Mouse (Mus musculus) midbrain, postnatal 0 days (tissue): ENCODE results near the gene Cyp2j5. TPM values are rescaled to one million over a fixed set of nuclear protein-coding genes. Genes with fewer than 3 reads are reported as not detected.

Experiments
- ATAC-seq: fragments of 200-750 bp; cut with Nextera tagmentation; 2 replicates; pipeline ENCODE4 v1.8.0; 2017; ENCODE audit warnings: moderate number of reproducible peaks, mild to moderate bottlenecking, moderate TSS enrichment, moderate library complexity; ENCODE audit not compliant: low FRiP score
- DNase-seq: peaks from one replicate; pipeline ENCODE4 v3.0.0-alpha.2; 2015; ENCODE audit warnings: low spot score
- H3K27ac ChIP-seq: fragments of 300-500 bp; sonication (generic); 2 replicates; pipeline ENCODE4 v1.5.1; 2014; ENCODE audit warnings: low read depth, mild to moderate bottlenecking, low read length, mixed read lengths
- H3K27me3 ChIP-seq: fragments of 300-500 bp; sonication (generic); 2 replicates; pipeline ENCODE4 v1.6.1; 2014; ENCODE audit warnings: low read length, control low read depth, mixed read lengths; ENCODE audit not compliant: insufficient read depth
- H3K36me3 ChIP-seq: fragments of 300-500 bp; sonication (generic); 2 replicates; pipeline ENCODE4 v1.6.1; 2014; ENCODE audit warnings: low read length, control low read depth, mixed read lengths; ENCODE audit not compliant: insufficient read depth
- H3K4me1 ChIP-seq: fragments of 300-500 bp; sonication (generic); 2 replicates; pipeline ENCODE4 v1.6.1; 2014; ENCODE audit warnings: mild to moderate bottlenecking, control low read depth, antibody characterized with exemption, low read length, mixed read lengths; ENCODE audit not compliant: insufficient read depth
- H3K4me2 ChIP-seq: fragments of 300-500 bp; sonication (generic); 2 replicates; pipeline ENCODE4 v1.6.1; 2014; ENCODE audit warnings: low read depth, mild to moderate bottlenecking, low read length, mixed read lengths; ENCODE audit not compliant: poor library complexity, severe bottlenecking
- H3K4me3 ChIP-seq: fragments of 300-500 bp; sonication (generic); 2 replicates; pipeline ENCODE4 v1.5.1; 2014; ENCODE audit warnings: low read depth, mild to moderate bottlenecking, low read length, moderate library complexity
- H3K9ac ChIP-seq: fragments of 300-500 bp; sonication (generic); replicated peaks from 2 replicates; pipeline ENCODE4 v1.6.1; 2014; ENCODE audit warnings: mild to moderate bottlenecking, low read length, moderate library complexity, mixed read lengths; ENCODE audit not compliant: poor library complexity, severe bottlenecking
- H3K9me3 ChIP-seq: fragments of 300-500 bp; sonication (generic); 2 replicates; pipeline ENCODE4 v1.6.1; 2016; ENCODE audit warnings: low read length, control low read depth
- CTCF ChIP-seq: IDR thresholded peaks from 2 replicates; pipeline ENCODE4 v1.5.1; 2016; ENCODE audit warnings: antibody characterized with exemption, mild to moderate bottlenecking
- WGBS: fragments of 180-500 bp; shearing (Covaris S2); extraction: QIAGEN DNeasy Blood & Tissue Kit; methylation state at CpG from one replicate; pipeline ENCODE4 v1.1.7; 2014; 5-methylcytosine and 5-hydroxymethylcytosine counted together
- polyA plus RNA-seq: library from polyadenylated mRNA; unstranded; fragments of >200 nt; fragmentation: Nextera tagmentation; extraction: Ambion mirVana; gene quantifications from 2 replicates; pipeline ENCODE4 v1.2.1, GENCODE M21; 2015
- total RNA-seq: library from RNA; depleted of rRNA; stranded (reverse); fragments of >200 nt; gene quantifications from 2 replicates; pipeline ENCODE4 v1.2.3, GENCODE M21; 2014; rRNA removed

Gene Cyp2j5
- total RNA-seq: not detected in 2 replicates
- not detected in 2 replicates for polyA plus RNA-seq

DNA sequence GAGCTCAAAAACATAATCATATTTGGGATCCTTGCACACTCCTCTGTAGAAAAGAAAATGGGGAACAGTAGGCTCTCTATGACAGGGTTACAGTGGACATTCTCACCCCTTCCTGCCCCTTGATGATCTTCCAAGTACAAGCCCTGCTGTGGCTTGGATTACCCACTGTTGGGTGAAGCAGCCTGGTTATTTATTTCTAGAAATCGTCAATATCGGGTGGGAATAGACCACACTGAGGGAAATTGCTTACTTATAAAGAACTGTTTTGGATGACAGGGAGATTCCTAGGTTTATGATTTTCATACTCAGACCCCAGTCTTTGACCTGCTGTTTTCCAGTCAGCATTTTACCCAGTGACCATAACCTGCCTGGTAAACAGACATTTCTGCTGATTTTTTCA, at the start of gene Cyp2j5:
TSS of gene Cyp2j5 (minus strand) at position 164 of the 400 bp plus-strand sequence.
- H3K27ac ChIP-seq: no peak within 1 kb of the TSS
- no peak within 1 kb of the TSS for H3K9ac ChIP-seq
- H3K4me2 ChIP-seq: no peak within 1 kb of the TSS
- TF ChIP-seq CTCF: no peak
- WGBS: 97% methylated on average over 2 of the region's 2 CpGs
- no peak for ATAC-seq
- no peak for DNase-seq
- no peaks in the 10 kb centered on the region for H3K36me3 ChIP-seq
- no peak within 1 kb of the TSS for H3K4me3 ChIP-seq
- no peaks in the 10 kb centered on the region for H3K4me1 ChIP-seq
- no peaks in the 10 kb centered on the region for H3K27me3 ChIP-seq
- no peaks in the 10 kb centered on the region for H3K9me3 ChIP-seq

GRCm38 (mm10) chr4:96705281-96705951, 41.5 kb upstream of the Cyp2j5 start:
- DNase-seq: peak; percentile 84
- no peaks in the 10 kb centered on the region for H3K36me3 ChIP-seq
- peak; percentile 23; the same call in 1 of the 2 replicates for ATAC-seq
- no peak overlapping the region for H3K9ac ChIP-seq
- no peak overlapping the region for H3K4me2 ChIP-seq
- H3K4me3 ChIP-seq: no peak overlapping the region
- H3K9me3 ChIP-seq: no peaks in the 10 kb centered on the region
- H3K4me1 ChIP-seq: no peaks in the 10 kb centered on the region
- no peaks in the 10 kb centered on the region for H3K27me3 ChIP-seq
- H3K27ac ChIP-seq: peak overlapping the region; percentile 18; the same call in 1 of the 2 replicates
- 48% methylated on average over 2 of the region's 2 CpGs for WGBS
- TF ChIP-seq CTCF: peak; percentile 84

DNA sequence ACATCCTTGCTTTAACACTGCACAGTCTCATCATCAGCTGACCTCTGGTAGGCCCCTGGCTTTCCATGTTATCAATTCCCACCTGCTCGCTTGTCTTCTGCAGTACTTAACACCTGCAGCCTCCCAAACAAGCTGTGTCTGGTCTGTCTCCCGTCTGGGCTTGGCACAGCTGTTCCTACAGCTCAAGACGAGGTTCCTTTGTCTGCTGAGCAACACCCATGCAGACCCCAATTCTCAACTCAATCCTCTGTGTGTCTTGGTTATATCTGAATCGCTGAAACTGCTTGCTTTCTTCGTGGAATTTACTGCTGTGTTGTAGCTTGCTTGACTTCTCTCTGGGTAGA, 34.2 kb upstream of the Cyp2j5 start:
- Histone ChIP-seq H3K4me2 (no peak overlapping the region), H3K9me3 (no peaks in the 10 kb centered on the region), H3K36me3 (no peaks in the 10 kb centered on the region), H3K4me1 (no peaks in the 10 kb centered on the region), H3K9ac (no peak overlapping the region), H3K4me3 (no peak overlapping the region), H3K27ac (no peak overlapping the region), H3K27me3 (no peaks in the 10 kb centered on the region)
- TF ChIP-seq CTCF: no peak
- ATAC-seq (no peak; the same call in 1 of the 2 replicates), DNase-seq (no peak)
- 69% methylated on average over 5 of the region's 5 CpGs for WGBS

GRCm38 (mm10) chr4:96697511-96698217, 33.7 kb upstream of the Cyp2j5 start:
- Histone ChIP-seq H3K36me3 (no peaks in the 10 kb centered on the region), H3K9ac (no peak overlapping the region), H3K4me2 (no peak overlapping the region), H3K27ac (no peak overlapping the region), H3K9me3 (no peaks in the 10 kb centered on the region), H3K27me3 (no peaks in the 10 kb centered on the region), H3K4me1 (no peaks in the 10 kb centered on the region), H3K4me3 (no peak overlapping the region)
- peak; percentile 66 for ATAC-seq
- peak; percentile 13; the same call in 1 of the 2 replicates for TF ChIP-seq CTCF
- DNase-seq: peak; percentile 84
- WGBS: 56% methylated on average over 15 of the region's 15 CpGs

DNA sequence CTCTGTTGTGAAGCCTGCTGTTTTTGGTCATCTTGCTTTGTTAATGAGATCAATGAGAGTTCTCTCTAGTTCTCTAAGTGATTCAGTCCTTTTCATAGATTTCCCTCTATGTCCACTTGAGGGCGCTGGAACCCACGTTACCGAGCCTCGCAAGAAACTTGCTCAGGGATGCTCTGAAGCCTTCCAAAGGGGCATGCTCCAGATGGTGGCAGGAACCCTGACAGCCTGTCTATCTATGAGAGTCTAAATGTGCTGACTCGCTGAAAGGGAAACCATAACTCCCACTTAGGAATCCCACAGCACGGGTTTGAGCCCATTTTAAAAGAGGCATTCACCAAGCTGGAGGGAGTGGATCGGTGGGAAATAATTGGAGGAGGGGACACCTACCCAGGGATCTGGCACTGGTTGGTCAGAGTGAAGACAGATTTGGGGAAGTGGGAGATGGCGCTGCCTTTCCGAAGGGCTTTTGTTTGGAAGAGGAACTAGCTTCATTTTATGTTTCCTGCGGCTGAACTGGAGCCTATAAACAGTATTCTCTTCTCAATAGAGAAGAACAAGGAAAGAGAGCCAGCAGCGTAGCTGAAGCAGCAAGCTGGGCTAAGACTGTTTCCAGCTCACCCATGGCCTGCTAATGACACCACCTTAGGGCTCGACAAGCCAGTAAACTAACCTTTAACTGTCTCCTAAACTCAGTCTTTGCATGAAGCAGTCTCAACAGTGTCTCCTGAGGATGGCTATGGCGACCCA, 32.8 kb upstream of the Cyp2j5 start:
- ATAC-seq (peak; percentile 84), DNase-seq (peak; percentile 95)
- no peaks in the 10 kb centered on the region for H3K9me3 ChIP-seq
- H3K36me3 ChIP-seq: no peaks in the 10 kb centered on the region
- no peaks in the 10 kb centered on the region for H3K4me1 ChIP-seq
- 0 out of 2 replicates have a peak overlapping the region, but pooled peaks have one; percentile 14 for H3K27ac ChIP-seq
- no peak overlapping the region for H3K4me3 ChIP-seq
- peak; percentile 92 for TF ChIP-seq CTCF
- 33% methylated on average over 13 of the region's 13 CpGs for WGBS
- H3K27me3 ChIP-seq: no peaks in the 10 kb centered on the region
- H3K9ac ChIP-seq: no peak overlapping the region
- peak overlapping the region; percentile 32; the same call in 1 of the 2 replicates for H3K4me2 ChIP-seq
